Mouse (Mus musculus) cerebellum, adult 9-10 months (tissue): ENCODE measurements around the gene Lrrc4b.

Experiments
- DNase-seq: peaks from one replicate; pipeline ENCODE4 v3.0.0; 2022

Gene Lrrc4b

DNA sequence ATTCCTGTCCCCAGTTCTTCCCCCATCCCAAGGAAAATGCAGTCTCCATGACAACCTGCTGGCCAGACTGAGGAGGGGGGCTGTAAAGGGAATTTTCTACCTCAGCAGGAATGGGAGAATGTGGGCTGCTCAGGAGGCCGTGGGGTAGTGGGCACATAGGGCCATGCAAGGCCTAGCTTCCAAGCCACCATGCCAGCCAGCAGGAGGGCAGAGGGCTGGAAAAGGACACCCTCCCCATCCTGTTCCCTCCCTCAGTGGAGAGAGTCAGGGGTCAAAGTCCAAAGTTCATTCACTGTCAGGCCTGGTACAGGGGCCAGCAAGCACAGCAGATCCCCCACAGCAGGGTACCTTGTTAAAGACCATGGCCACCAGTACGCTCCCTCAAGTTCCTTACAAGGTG is 36.3 kb downstream of the Lrrc4b start, which contains the start of gene Aspdh:
Gene Aspdh, plus strand, starts transcription at position 281 of the 400 bp plus-strand sequence.
- peak; percentile 75 for DNase-seq

- DNase-seq, result peak; percentile 71
These were observed 37.4 kb downstream of the Lrrc4b start for GRCm38 (mm10) chr7:44466006-44466887.

- no peak for DNase-seq
These were observed 38.1 kb downstream of the Lrrc4b start for GRCm38 (mm10) chr7:44466888-44467311.

DNA sequence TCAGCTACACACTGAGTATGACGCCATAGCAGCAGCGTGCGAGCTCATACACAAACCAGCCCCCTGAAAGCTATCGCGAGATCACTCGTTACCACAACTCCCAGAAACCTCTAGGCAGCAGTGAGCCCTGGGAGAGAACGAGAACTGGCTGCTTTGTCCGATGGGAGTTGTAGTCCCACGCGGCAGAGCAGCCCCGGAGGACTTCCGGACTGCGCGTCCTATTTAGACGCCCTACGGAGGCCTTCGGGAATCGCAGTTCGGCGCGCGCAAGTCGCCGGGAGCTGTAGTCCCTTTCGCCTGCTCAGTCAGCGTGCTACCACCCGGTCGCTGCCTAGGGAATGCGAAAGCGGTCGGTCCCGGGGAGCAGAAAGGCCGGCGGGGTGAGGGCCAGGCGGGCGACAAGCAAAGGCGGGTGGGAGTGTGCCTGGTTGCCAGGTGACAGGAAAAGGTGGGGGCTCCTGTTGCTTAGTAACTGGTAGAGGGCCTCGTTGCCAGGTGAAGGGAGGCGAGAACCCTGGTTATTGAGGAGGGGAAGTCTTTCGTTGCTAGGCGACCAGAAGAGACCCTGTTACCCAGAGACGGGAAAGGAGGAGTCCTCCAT is 39.1 kb downstream of the Lrrc4b start, which contains the start of gene Josd2:
Gene Josd2, plus strand, starts transcription at position 170 of the 601 bp plus-strand sequence.
- peak; percentile 97 for DNase-seq

DNA sequence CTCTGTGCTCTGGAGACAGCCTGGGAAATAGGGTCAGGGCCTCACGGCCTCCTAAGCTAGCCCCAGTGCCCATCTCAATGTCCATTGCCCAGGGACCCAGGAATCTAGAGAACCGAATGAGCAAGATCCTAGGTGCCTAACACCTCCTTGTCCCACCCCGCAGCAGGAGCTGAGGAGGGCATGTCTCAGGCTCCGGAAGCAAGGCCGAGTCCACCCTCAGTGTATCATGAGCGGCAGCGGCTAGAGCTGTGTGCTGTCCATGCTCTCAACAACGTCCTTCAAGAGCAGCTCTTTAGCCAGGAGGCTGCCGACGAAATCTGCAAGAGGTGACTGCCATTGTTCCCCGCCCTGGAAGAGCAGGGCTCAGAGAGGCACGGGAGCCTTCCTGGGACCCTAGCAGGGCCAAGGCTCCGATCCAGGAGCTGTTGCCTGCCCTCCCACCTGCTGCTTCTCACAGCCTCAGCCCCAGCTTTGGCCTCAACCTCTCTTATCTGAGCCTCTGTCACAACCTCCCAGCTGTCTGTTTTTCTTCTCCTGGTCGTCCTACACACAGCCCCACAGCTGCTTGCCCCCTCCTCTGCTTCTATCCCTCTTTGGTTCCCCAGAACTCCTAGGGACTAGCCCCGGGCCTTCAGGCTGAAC is 39.9 kb downstream of the Lrrc4b start:
- DNase-seq, result no peak

GRCm38 (mm10) chr7:44469677-44470675 is 41.2 kb downstream of the Lrrc4b start:
- DNase-seq, result no peak

DNA sequence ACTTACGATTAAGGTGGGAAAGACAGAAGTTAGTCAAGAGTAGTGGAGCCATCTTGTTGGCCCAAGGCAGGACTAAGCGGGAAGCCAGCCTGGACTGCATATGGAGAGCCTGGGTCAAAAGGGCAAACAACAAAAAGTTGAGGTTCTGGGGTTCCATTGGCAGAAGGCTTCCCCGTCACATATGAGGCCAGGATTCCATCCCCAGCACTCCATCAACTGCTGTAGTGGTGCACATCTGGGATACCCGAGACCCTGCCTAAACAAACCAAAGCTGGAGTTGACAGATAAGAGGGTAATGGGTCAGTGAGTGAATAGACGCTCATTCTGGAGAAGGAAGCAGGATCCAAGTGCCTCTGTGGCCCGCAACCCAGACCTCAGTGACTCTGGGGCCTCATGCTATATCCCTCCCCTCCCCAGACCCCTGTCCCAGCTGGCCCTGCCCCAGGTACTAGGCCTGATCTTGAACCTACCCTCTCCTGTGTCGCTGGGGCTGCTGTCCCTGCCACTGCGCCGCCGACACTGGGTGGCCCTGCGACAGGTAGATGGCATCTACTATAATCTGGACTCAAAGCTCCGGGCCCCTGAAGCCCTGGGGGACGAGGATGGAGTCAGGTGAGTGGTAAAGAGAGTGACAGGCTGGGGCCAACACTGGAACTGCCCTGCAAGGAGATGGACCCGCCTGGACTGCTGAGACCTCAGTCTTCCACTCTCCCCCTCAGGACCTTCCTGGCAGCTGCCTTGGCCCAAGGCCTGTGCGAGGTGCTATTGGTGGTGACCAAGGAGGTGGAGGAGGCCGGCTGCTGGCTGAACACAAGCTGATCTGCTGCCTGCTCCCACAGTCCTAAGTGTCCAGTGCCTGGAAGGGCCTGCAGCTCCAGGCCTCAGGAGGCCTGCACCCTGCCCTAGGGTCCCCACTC is 42.1 kb downstream of the Lrrc4b start:
- DNase-seq, result no peak

DNA sequence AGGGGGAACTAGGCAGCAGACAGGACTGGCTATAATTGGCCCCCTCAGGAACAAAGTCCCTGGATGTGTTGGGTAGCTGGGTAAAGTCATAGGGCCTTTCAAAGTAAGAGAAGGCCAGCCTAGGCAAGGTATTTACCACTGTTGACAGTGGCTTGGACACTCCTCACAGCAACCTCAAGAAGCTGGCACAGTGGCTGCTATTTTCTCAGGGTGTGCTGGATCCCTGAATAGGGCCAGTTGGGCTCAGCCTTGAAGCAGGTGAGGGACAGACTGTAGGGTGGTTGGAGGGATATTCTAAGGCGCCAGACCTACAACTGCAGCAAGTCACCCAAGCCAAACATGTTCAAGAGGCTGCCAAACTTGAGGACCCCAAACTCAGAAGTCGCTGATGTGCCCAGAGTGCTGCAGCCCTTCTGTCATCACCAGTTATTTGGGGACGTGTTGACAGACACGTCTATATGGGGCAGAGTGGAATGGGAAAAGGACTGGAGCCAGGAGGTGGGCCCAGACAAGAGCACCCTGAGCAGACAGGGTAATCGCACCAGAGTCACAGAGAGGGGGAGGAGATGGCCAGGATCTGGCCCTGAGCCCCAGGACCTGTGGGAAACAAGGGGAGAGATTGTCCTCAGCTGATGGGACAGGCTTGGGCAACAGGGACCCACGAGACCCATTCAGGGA is 43.2 kb downstream of the Lrrc4b start:
- DNase-seq, result no peak

DNA sequence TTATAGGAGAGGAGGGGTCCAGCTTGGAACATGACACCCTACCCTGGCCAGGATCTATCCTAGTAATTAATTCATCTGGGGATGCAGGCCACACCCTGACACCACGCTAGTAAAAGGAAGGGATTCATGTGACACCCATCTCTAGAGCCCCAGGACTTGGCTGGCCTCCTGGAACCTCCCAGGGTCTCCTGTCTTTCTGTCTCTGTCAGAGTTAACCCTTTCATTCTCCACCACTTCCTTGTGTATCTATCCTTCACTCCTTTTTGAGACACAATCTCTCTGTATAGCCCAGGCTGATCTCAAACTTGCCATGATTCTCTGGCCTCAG is 43.7 kb downstream of the Lrrc4b start:
- no peak for DNase-seq

- peak; percentile 69 for DNase-seq
These were observed 44.3 kb downstream of the Lrrc4b start for GRCm38 (mm10) chr7:44472961-44473646.

- peak; percentile 71 for DNase-seq
These were observed 45.6 kb downstream of the Lrrc4b start for GRCm38 (mm10) chr7:44474419-44474818.

DNA sequence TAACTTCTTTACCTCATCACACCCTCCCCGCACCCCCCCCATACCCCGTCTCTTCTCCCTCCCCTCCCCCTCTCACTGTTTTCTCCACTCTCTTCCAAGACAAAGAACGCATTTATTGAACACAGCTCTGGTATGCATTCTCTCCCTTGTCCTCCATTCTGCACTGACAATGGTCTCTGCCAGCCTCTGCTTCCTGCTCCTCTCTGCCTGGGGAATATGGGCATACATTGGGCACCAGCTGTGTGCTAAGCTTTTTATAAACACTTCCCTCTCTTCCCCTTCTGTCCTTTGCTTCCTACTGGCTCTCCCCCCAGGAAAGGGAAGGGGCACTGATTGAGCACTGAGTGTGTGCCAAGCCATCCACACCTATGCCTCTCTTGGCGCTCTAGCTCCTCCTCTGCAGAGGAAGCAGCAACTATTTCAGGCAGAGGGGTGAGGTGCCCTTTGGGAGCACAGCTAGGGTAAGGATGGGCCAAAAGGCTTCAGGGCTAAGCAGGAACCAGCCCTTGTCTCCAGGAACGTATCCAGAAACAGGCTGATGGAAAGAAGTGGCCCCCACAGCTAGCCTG is 46.3 kb downstream of the Lrrc4b start:
- DNase-seq, result no peak

GRCm38 (mm10) chr7:44482836-44483435 is 54.1 kb downstream of the Lrrc4b start:
- no peak for DNase-seq

DNA sequence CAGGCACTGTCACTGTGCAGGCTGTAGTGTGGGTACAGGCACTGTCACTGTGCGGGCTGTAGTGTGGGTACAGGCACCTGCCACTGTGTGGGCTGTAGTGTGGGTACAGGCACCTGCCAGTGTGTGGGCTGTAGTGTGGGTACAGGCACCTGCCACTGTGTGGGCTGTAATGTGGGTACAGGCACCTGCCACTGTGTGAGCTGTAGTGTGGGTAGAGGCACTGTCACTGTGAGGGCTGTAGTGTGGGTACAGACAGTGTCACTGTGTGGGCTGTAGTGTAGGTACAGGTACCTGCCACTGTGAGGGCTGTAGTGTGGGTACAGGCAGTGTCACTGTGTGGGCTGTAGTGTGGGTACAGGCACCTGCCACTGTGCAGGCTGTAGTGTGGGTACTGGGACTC is 55.3 kb downstream of the Lrrc4b start:
- no peak for DNase-seq

GRCm38 (mm10) chr7:44484841-44485571 is 56.2 kb downstream of the Lrrc4b start:
- DNase-seq, result peak; percentile 90

DNA sequence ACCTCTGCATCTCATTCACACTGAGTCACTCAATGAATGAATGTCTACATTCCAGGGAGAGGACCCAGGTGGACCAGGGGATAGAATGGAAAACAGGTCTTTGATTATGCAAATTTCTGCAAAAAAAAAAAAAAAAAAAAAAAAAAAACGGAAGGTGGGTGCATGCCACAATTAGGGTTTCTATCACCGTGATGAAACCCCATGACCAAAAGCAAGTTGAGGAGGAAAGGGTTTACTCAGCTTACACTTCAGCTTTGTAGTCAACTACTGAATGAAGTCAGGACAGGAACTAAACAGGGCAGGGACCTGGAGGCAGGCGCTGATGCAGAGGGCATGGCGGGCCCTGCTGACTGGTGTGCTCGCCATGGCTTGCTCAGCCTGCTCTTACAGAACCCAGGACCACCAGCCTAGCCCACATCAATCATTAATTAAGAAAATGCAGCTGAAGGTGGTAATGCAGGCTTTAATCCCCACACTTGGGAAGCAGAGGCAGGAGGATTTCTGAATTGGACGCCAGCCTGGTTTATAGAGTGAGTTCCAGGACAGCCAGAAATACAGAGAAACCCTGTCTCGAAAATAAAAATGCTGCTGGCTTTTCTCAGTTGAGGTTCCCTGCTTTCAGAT is 56.9 kb downstream of the Lrrc4b start:
- DNase-seq, result no peak

- no peak for DNase-seq
These were observed 58.2 kb downstream of the Lrrc4b start for GRCm38 (mm10) chr7:44486927-44487575.

DNA sequence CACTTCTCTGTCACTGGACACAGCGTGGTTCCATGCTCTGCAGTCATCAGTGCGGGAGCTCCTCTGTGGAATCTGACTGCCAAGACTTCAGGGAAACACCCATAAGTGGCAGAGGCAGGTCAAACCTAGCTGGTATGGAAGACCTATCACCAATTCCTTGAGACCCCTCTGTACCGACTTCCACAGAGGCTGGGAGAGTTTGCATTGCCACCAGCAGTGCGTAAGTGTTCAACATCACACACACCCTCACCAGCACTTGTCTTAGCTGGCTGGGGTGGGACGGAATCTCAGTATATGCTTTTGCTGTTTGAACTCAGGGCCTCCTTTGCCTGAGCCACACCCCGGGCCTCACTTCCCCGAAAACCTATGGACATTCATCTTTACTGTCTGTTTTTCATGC is 59.1 kb downstream of the Lrrc4b start:
- no peak for DNase-seq
